Mouse (Mus musculus): Measurements from ENCODE around the gene Hoxa2.

DNA sequence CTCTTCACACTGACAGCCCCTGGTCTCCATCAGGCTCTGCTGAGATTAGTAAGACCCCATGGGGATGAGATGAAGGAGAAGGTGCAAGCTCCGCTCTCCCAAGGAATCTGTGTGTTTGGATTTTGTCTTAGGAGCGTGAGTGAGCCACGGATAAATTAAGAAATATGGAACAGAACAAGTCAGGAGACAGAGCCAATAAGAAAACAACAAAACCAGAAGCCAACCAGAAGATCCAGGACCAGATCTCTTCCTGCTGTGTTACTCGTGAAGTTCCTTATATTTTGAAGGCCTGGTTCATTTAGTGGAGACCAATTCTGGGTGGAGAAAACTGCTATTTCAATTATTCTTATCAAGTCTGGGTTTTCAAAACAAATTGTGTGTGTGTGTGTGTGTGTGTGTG is 13.1 kb downstream of the Hoxa2 start:
- TF ChIP-seq POLR2A (IDR thresholded peaks at IDR 0.05; ENCODE audit: borderline replicate concordance, extremely low read depth, insufficient read depth, insufficient read length, poor library complexity, severe bottlenecking) (no peak), CTCF (IDR thresholded peaks at IDR 0.05; ENCODE audit: borderline replicate concordance, extremely low read depth, insufficient read depth, insufficient read length) (no peak)
